Mouse (Mus musculus) ES-Bruce4 (cell line): ENCODE measurements around the gene Cutc.

ENCODE experiments used
- CTCF ChIP-seq: IDR thresholded peaks from one replicate; pipeline ENCODE4 v1.8.1; 2011; ENCODE audit warnings: low read depth, low read length
- EP300 ChIP-seq: IDR thresholded peaks from 2 replicates; pipeline ENCODE4 v1.6.1; 2011; ENCODE audit warnings: low read depth, low read length; ENCODE audit not compliant: insufficient read depth
- POLR2A ChIP-seq: IDR thresholded peaks from one replicate; pipeline ENCODE4 v1.8.1; 2011; ENCODE audit warnings: low read length; ENCODE audit not compliant: insufficient read depth

DNA sequence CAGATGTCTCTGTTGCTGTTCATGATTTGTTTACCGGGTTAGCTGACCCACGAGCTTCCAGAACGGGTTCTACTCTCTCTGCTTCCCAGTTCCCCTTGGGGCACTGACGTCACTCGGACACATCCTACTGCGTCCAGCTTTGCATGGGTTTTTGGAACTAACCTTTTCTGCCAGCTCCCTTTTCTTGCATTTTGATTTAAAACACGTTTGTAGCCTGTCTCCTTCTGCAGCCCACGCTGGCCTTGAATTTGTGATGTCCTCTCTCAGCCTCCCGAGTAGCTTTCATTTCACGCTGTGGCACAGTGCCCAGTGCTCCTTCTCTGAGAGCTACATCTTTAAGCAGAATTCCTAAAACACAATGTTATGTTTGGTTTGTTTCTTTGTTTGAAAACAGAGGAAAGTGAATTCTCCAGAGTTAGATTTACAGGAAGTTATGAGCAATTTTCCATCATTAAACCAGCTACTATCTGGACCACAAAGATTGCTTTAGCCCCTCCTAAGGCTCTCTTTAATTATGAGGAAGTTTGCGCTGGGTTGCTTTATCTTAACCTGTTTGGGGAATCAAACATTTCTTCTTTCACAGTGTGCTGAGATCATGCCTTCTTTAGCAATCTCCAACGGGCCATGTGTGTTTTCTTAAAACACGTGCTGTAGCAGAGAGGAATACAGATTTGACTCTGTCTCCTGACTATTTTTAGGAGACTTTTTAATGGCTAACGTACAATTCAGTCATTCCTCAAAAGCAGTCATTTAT, 63.0 kb downstream of the Cutc start:
- no peak for TF ChIP-seq POLR2A
- no peak for TF ChIP-seq CTCF
- no peak for TF ChIP-seq EP300
